Mouse (Mus musculus) thymus, postnatal 0 days (tissue): ENCODE measurements at regions not wholly inside any gene's neighbourhood (a gene's known extent, or its start where the extent isn't known, plus 50 kb on each side); places are given as distances from the start of the nearest gene placed in this dataset.

Experiments
- DNase-seq: peaks from one replicate; pipeline ENCODE4 v3.0.0-alpha.2; 2015; ENCODE audit warnings: low spot score

DNA sequence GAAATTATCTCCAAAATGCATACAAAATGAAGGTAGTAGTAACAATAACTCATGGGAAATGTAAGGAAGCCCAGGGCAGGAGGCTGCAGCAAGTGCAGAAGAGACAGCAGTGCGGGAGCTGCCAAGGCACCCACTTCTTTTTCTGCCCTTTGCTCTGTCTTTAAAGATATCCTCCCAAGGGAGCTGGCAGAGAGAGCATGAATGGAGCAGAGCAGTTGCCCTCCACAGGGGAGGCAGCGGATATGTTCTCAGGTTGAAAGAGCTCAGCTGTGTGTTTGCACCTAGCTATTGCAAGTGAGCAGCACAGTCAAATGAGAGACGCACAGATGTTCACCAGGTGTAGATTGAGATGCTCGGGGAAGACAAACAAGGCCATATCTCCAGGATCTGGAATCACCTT is 547.9 kb upstream of the Mgmt start:
- DNase-seq: no peak

DNA sequence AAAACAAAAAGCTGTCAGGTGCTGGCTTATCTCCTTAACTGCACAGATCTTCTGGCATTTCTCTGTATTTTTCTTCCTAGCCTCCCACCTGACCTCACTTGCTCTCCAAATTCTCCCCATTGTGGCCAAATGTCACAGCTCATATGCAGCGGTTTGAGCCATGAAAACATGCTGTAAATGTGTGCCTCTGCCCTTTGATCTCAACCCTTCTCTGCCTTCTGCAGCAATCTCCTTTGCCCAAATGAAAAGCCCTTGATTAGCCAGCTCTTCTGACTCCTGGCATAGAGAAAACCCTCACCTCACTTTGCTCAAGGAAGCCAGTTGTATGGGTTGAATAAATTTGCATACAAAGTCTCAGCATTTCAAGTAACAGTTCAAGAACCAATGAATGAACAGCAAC is 546.1 kb upstream of the Mgmt start:
- no peak for DNase-seq

GRCm38 (mm10) chr7:136349651-136350050 is 544.8 kb upstream of the Mgmt start:
- no peak for DNase-seq

GRCm38 (mm10) chr7:136357011-136357410 is 537.4 kb upstream of the Mgmt start:
- no peak for DNase-seq

DNA sequence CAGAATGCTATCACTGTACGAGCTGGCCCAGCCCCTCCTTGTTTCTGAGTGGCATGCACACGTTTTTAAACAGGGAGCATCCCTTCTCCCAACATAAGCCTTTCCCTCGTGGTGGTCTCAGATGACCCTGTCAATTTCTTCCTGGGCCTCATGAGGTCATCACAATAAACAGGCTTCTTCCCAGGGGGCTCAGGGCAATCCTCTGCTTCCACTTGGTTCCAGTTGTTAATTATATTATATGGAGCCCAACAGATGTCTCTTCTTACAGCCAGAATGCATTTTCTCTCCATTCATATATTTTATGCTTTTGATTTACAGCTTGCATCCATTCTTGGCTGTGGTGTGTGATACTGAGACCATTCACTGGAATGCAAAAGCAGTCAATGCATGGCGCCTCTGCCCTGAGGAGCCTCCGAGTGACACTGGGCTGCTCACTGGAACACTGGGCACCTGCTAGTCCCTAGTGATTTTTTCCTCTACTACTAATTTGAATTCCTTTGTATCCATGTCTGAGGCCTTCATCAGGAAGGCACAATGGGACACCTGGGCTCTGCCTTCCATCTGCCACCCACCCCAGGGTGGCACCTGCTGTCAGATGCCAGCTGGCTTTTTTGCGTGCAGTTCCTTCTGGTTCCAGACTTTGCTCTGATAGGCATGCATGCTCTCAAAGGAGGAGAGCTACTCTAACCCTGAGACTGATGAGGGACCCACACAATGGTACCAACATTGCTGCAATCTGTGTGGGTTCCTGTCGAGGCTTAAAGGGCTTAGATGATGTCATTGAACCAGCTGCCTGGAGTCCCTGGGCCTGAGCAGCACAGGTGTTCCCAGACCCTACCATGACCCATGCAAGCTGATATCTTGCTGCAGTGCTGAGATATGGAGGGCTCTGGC is 528.8 kb upstream of the Mgmt start:
- no peak for DNase-seq

DNA sequence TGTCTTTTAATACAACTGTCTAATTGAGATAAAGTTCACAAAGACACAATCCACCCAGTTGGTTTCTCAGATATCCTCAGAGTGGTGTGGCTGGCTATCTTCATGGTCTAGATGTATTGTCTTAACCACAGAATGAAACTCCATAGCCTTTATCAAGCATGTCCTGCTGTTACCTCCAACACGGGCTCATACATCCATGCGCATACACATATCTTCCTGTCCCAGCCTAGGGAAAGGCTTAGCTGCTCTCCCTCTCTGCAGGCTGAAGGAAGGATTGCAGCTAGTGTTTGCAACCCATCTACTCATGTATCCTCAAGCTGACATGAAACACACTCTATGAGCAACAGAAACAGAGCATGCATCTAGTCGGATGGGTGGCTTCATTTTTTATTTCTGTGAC is 517.2 kb upstream of the Mgmt start:
- DNase-seq: no peak

GRCm38 (mm10) chr7:136377742-136378141 is 516.7 kb upstream of the Mgmt start:
- DNase-seq: no peak

GRCm38 (mm10) chr7:136378321-136378720 is 516.1 kb upstream of the Mgmt start:
- no peak for DNase-seq

- DNase-seq: no peak
Observed at GRCm38 (mm10) chr7:136379319-136379718, 515.1 kb upstream of the Mgmt start.

DNA sequence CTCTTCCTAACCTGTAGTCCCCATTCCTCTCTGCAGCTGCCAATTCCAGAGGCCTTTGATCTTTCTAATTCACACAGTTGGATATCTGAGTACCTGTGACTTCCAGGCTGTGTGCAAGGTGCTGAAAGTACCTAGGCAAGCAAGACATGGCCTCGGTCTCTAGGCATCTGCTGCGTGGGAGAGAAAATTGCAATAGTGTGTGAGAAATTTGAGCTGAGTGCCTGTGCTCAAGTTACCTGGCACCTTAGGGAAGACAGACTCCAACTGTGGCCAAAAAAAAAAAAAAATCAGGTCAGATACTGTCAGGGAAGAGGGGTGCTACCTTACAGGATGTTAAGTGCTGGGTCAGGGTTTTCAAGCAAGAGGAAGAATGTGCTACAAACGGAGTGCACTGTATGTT is 514.7 kb upstream of the Mgmt start:
- DNase-seq: no peak

DNA sequence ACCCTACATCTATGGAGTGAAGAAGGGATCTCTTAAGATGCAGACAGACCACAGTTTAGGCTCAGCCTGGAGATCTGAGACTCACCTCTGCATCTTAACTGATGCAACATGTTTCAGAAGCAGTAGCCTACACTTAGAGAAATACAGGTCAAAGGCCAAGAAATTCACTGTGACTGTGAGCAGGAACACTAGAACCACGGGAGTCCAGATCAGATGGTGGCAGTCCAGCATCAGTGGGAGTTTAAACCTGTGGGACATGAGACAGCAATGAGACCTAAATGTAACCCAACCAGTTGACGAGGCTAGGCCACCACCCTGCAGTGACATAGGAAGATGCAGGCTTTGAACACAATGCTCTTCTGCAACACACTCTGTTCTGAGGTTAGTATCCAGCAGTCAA is 511.1 kb upstream of the Mgmt start:
- no peak for DNase-seq

GRCm38 (mm10) chr7:136387736-136388135 is 506.7 kb upstream of the Mgmt start:
- no peak for DNase-seq

GRCm38 (mm10) chr7:136390066-136390465 is 504.3 kb upstream of the Mgmt start:
- no peak for DNase-seq

- DNase-seq: no peak
Observed at GRCm38 (mm10) chr7:136393454-136393853, 501.0 kb upstream of the Mgmt start.

- DNase-seq: no peak
Observed at GRCm38 (mm10) chr7:136395838-136396237, 498.6 kb upstream of the Mgmt start.

GRCm38 (mm10) chr7:136397101-136397500 is 497.3 kb upstream of the Mgmt start:
- DNase-seq: no peak

GRCm38 (mm10) chr7:136402688-136403597 is 491.5 kb upstream of the Mgmt start:
- DNase-seq: no peak

GRCm38 (mm10) chr7:136405391-136405790 is 489.0 kb upstream of the Mgmt start:
- no peak for DNase-seq

DNA sequence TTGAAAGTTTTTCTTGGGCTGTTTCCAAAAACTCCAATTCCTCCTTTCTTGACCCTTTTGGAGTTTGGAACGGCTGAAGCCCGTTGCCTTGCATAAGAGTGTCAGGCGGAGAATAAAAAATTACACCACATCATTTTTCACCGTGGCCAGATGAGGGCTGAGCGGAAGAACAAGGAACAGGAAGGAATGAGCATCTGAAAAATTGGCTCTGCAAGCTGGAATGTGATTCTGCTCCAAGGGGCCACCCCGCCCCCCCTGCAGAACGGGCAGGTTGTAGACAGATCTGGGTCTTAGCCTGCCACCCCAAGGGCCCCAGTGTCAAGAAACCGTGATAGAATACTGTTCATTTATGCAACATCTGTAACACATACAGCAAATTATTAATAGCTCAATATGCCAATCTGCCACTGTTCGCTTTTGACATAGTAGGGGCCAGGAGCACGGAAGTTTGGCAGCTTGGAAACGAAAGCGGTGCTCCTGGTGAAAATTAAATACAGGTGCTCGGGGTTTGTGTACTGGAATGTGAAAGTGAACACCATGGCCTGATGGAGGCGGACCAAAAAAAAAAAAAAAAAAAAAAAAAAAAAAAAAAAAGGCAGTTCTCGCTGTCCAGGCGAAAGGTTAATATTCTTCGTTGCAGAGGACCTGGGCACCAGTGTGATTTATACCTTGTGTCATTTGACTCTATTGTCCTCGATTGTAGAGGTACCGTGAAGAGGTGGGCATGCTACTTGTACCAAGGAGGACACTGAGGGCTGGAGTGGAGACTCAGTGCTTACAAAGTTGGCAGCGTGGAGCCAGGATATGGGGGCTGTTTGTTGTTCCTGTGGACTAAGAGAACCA is 487.9 kb upstream of the Mgmt start:
- no peak for DNase-seq

DNA sequence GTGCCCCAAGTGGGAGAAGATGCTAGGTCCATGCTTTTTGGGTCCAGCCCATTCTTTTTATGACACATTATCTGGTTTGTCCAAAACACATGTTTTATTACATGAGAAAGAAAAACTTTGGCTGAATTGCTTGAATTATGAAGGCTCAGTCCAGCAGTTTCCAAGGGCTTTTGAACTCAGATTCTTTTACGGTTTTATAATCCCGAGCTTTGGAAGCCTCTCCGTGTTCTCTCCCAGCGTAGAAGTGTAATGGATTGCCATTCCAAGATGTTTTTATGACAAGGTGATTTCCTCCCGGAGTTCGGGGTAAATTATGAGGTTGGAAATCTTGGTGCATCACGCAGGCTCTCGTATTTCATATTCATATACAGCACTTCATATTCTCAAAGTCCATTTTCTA is 479.6 kb upstream of the Mgmt start:
- no peak for DNase-seq

DNA sequence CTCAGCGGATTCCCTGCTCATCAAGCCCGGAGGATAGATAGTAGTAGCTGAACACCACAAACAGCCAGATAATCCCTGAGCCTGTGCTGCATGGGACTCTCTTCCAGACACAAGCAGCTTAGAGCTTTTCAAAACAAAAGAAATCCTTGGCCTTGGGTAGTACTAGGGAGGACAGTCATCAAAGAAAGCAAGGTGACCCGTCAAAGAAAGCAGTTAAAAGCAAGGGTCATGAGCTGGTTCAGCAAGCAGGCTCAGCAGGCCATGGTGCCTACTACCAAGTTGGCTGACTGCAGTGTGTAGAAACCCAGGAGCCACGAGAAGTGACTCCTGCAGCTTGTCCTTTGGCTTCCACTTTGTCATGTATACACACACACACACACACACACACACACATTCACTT is 477.1 kb upstream of the Mgmt start:
- DNase-seq: no peak
